Mouse (Mus musculus) neural tube, embryonic 14.5 days (tissue): ENCODE data around the gene Rbbp9. TPM values are rescaled to one million over a fixed set of nuclear protein-coding genes. Genes with fewer than 3 reads are reported as not detected.

ENCODE experiments used
- ATAC-seq: fragments of 200-750 bp; cut with Nextera tagmentation; 2 replicates; pipeline ENCODE4 v1.8.0; 2017; ENCODE audit warnings: low read depth, mild to moderate bottlenecking, moderate TSS enrichment, moderate library complexity
- H3K27ac ChIP-seq: fragments of 300-500 bp; sonication (generic); 2 replicates; pipeline ENCODE4 v1.5.1; 2014; ENCODE audit warnings: low read depth, mild to moderate bottlenecking, control low read depth, low read length, moderate library complexity, mixed read lengths
- H3K27me3 ChIP-seq: fragments of 300-500 bp; sonication (generic); 2 replicates; pipeline ENCODE4 v1.6.1; 2014; ENCODE audit warnings: low read length; ENCODE audit not compliant: control insufficient read depth, insufficient read depth
- H3K36me3 ChIP-seq: fragments of 300-500 bp; sonication (generic); 2 replicates; pipeline ENCODE4 v1.6.1; 2014; ENCODE audit warnings: low read length, mixed read lengths; ENCODE audit not compliant: control insufficient read depth, insufficient read depth
- H3K4me1 ChIP-seq: fragments of 300-500 bp; sonication (generic); 2 replicates; pipeline ENCODE4 v1.6.1; 2014; ENCODE audit warnings: low read length; ENCODE audit not compliant: control insufficient read depth, insufficient read depth
- H3K4me2 ChIP-seq: fragments of 300-500 bp; sonication (generic); 2 replicates; pipeline ENCODE4 v1.6.1; 2014; ENCODE audit warnings: mild to moderate bottlenecking, low read depth, low read length, control low read depth
- H3K4me3 ChIP-seq: fragments of 300-500 bp; sonication (generic); 2 replicates; pipeline ENCODE4 v1.5.1; 2014; ENCODE audit warnings: low read depth, low read length, control low read depth, mixed read lengths
- H3K9ac ChIP-seq: fragments of 300-500 bp; sonication (generic); replicated peaks from 2 replicates; pipeline ENCODE4 v1.6.1; 2014; ENCODE audit warnings: low read depth, mild to moderate bottlenecking, control low read depth, low read length, mixed read lengths
- H3K9me3 ChIP-seq: fragments of 300-500 bp; sonication (generic); 2 replicates; pipeline ENCODE4 v1.6.1; 2016; ENCODE audit warnings: low read length; ENCODE audit not compliant: control insufficient read depth
- WGBS: fragments of 180-500 bp; shearing (Covaris S2); extraction: QIAGEN DNeasy Blood & Tissue Kit; methylation state at CpG from one replicate; pipeline ENCODE4 v1.1.7; 2014; 5-methylcytosine and 5-hydroxymethylcytosine counted together
- polyA plus RNA-seq: library from polyadenylated mRNA; unstranded; fragments of >200 nt; fragmentation: Nextera tagmentation; extraction: Ambion mirVana; gene quantifications from 2 replicates; pipeline ENCODE4 v1.2.1, GENCODE M21; 2014

Rbbp9 gene
- polyA plus RNA-seq, 1 experiment from 2014 or later = 56.0 TPM

DNA sequence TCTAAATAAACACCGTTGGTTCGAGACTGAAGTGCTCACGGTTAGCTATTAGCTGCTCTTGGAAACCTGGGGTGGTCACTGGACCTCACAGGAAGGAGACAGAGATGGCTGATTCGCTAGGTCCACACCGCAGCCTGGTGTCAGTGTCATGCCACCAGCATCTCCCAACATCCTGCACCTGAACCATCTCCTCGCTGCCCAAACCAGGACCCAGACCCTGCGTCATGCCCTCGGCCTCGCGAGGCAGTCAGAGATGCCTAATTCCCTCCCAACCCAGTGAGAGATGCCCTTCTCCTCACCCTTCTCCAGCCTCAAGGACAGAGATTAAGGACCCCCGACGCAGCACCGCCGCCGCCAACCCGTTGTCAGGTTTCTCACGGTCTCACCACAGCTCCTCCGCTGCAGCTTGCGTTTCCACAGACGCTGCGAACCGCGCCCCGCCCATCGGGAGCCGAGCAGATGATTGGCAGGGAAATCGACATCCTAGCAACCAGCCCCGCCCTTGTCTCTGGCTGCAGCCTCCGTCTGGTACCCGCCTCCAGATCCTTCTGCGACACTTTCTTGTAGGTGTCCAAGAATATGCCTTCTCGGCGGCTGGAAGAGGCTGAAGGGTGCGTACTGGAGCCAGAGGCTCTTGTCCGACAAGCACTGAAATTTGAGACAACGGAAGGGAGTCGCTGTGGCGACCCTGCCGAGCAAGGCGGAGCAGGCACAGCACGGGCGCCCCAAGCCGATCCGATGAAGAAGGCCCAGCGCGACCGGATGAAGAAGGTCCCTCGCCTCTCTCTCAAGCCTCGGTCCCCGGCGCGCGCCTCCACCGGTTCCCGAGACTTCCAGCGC lies 23.5 kb downstream of the Rbbp9 start, which contains the start of the genes Dzank1 and Polr3f:
Gene Dzank1 (minus strand): TSS at position 434 of the 840 bp plus-strand sequence.
Gene Polr3f (plus strand): TSS at position 738 of the 840 bp plus-strand sequence.
- no peaks in the 10 kb centered on the region; the same call in 1 of the 2 replicates for H3K36me3 ChIP-seq
- peaks cover 8% of the 10 kb centered on the region; the same call in 1 of the 2 replicates for H3K4me1 ChIP-seq
- peak within 1 kb of the TSS; percentile 96 for H3K27ac ChIP-seq
- H3K9me3 ChIP-seq = no peaks in the 10 kb centered on the region
- peak; percentile 98 for ATAC-seq
- under 1% methylated on average over 56 of the region's 56 CpGs for WGBS
- peak within 1 kb of the TSS; percentile 75 for H3K9ac ChIP-seq
- peak within 1 kb of the TSS; percentile 81 for H3K4me3 ChIP-seq
- peak within 1 kb of the TSS; percentile 49 for H3K4me2 ChIP-seq
- no peaks in the 10 kb centered on the region for H3K27me3 ChIP-seq

DNA sequence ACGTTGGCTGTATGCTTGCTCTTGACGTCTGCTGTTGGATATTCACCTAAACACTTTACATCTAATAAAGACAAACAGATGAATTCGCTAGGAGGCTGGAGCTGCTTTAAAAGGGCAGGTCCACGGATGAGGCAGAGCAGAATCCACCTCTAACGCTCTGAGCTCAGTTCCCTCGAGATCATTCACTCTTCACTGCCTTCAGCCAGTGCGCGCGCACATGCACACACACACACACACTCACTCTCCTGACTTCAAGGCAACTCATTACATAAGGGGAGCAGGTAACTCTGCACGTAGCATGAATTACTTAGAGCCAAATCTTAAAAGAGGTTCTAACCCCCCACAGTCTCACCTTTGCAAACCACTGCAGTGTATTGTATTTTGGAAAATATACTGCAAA lies 24.8 kb downstream of the Rbbp9 start:
- H3K27ac ChIP-seq = no peak overlapping the region
- H3K4me1 ChIP-seq = peaks cover 8% of the 10 kb centered on the region; the same call in 1 of the 2 replicates
- ATAC-seq = no peak
- H3K36me3 ChIP-seq = no peaks in the 10 kb centered on the region; the same call in 1 of the 2 replicates
- no peak overlapping the region for H3K9ac ChIP-seq
- no peaks in the 10 kb centered on the region for H3K9me3 ChIP-seq
- H3K4me2 ChIP-seq = peak overlapping the region; percentile 49; the same call in 1 of the 2 replicates
- no peaks in the 10 kb centered on the region for H3K27me3 ChIP-seq
- H3K4me3 ChIP-seq = peak overlapping the region; percentile 81; the same call in 1 of the 2 replicates
- 43% methylated on average over 10 of the region's 10 CpGs for WGBS

DNA sequence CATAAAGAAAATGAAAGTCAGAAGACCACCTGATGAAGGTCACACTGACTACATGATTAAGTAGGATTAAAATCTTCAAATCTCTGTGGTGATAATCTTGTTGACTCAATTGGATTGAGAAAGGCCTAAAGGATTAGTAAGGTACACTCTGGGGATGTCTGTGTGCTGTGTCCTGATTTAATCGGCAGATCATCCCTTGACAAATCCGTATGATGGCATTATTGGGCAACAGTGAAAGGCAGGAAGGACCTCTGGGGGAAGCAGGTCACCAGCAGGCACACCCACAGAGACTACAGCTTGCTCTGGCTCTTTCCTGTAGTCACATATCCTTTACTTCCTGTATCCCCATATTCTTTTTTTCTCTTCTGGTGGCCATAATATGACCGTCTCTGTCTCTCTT lies 30.9 kb downstream of the Rbbp9 start:
- no peaks in the 10 kb centered on the region for H3K4me1 ChIP-seq
- H3K9ac ChIP-seq = no peak overlapping the region
- WGBS = 84% methylated on average over 3 of the region's 3 CpGs
- H3K9me3 ChIP-seq = no peaks in the 10 kb centered on the region
- no peaks in the 10 kb centered on the region for H3K27me3 ChIP-seq
- H3K27ac ChIP-seq = no peak overlapping the region
- H3K4me2 ChIP-seq = no peak overlapping the region
- ATAC-seq = no peak
- no peak overlapping the region for H3K4me3 ChIP-seq
- H3K36me3 ChIP-seq = peaks cover 5% of the 10 kb centered on the region; the same call in 1 of the 2 replicates

DNA sequence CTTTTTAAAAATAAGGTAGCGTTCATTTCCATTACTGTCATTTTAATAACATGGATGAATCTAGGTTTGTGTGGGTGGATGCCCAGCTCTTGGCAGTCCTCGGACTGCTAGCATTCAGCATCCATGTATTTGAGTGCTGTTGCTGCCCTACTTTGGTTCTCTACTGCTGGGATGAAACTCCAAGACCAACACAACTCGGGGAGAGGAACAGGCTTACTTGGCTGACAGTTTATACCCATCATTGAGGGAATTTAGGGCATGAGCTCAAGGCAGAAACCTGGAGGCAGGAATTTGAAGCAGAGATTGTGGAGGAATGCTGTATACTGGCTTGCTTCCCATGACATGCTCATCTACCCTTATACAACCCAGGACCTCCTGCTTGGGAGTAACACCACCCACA lies 36.0 kb downstream of the Rbbp9 start:
- no peak for ATAC-seq
- Histone ChIP-seq H3K4me2 (no peak overlapping the region), H3K4me3 (no peak overlapping the region), H3K9ac (no peak overlapping the region), H3K27me3 (no peaks in the 10 kb centered on the region), H3K4me1 (no peaks in the 10 kb centered on the region), H3K9me3 (no peaks in the 10 kb centered on the region), H3K36me3 (peaks cover 4% of the 10 kb centered on the region; the same call in 1 of the 2 replicates), H3K27ac (no peak overlapping the region)
- 81% methylated on average over 3 of the region's 3 CpGs for WGBS

DNA sequence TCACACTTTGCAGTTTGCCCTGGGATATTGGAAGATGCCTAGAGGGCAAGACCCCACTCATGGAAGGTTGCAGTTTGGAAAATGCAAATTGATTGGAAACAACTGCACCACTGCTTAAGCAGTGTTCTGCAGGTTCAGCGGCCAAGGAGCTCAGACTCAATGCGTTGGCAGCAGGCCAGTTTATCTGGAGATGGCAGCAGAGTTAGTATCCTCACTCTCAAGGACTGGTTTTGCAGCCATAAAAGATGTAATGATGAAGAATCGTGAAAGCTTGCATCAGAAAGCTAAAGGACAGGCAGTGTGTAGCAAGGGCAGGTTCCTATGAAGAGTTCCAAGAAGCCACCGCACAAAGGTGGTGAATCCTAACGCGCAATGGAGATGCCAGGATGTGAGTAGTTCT lies 48.5 kb downstream of the Rbbp9 start:
- Histone ChIP-seq H3K4me1 (no peaks in the 10 kb centered on the region), H3K4me3 (no peak overlapping the region), H3K9ac (no peak overlapping the region), H3K36me3 (peaks cover 8% of the 10 kb centered on the region), H3K9me3 (no peaks in the 10 kb centered on the region), H3K27ac (no peak overlapping the region), H3K27me3 (no peaks in the 10 kb centered on the region), H3K4me2 (no peak overlapping the region)
- no peak for ATAC-seq
- 88% methylated on average over 6 of the region's 6 CpGs for whole genome bisulfite sequencing

Other genes with a start within 250 kb of the Rbbp9 start
- 0.35 TPM in 1 of 2 replicates, not detected in the other for gene Ovol2, start 218.7 kb downstream of the Rbbp9 start, polyA plus RNA-seq
- gene Kat14, start 181.9 kb downstream of the Rbbp9 start, polyA plus RNA-seq = 21.5 and 27.4 TPM in 2 replicates
- gene Pet117, start 181.9 kb downstream of the Rbbp9 start, polyA plus RNA-seq = not detected in 2 replicates
- 18.7 and 23.9 TPM in 2 replicates for gene Dzank1, start 23.5 kb downstream of the Rbbp9 start, polyA plus RNA-seq
- 26.4 and 33.3 TPM in 2 replicates for gene Polr3f, start 23.2 kb downstream of the Rbbp9 start, polyA plus RNA-seq
- gene Sec23b, start 5.4 kb upstream of the Rbbp9 start, polyA plus RNA-seq = 55.6 and 69.7 TPM in 2 replicates
- 77.1 and 80.4 TPM in 2 replicates for gene Smim26, start 43.2 kb upstream of the Rbbp9 start, polyA plus RNA-seq
- 112 and 132 TPM in 2 replicates for gene Dtd1, start 49.0 kb upstream of the Rbbp9 start, polyA plus RNA-seq